Mouse (Mus musculus) intestine, embryonic 15.5 days (tissue): ENCODE results near the gene Mapre1. TPM values are rescaled to one million over a fixed set of nuclear protein-coding genes. Genes with fewer than 3 reads are reported as not detected.
"Not testable (repeated sequence)": the region's sequence is repeated elsewhere in the genome, so short reads cannot be mapped to it uniquely, and the experiment has no call there.

Experiments used
- ATAC-seq: fragments of 200-750 bp; cut with Nextera tagmentation; 2 replicates; pipeline ENCODE4 v1.8.0; 2017; ENCODE audit warnings: moderate TSS enrichment, moderate library complexity
- H3K27ac ChIP-seq: fragments of 300-500 bp; sonication (generic); 2 replicates; pipeline ENCODE4 v1.5.1; 2015; ENCODE audit warnings: mild to moderate bottlenecking, inconsistent platforms
- H3K27me3 ChIP-seq: fragments of 300-500 bp; sonication (generic); replicated peaks from 2 replicates; pipeline ENCODE4 v1.6.1; 2015; ENCODE audit warnings: inconsistent platforms
- H3K36me3 ChIP-seq: fragments of 300-500 bp; sonication (generic); 2 replicates; pipeline ENCODE4 v1.6.1; 2015; ENCODE audit warnings: inconsistent platforms
- H3K4me1 ChIP-seq: fragments of 300-500 bp; sonication (generic); replicated peaks from 2 replicates; pipeline ENCODE4 v1.6.1; 2015; ENCODE audit warnings: inconsistent platforms
- H3K4me2 ChIP-seq: fragments of 300-500 bp; sonication (generic); replicated peaks from 2 replicates; pipeline ENCODE4 v1.6.1; 2015; ENCODE audit warnings: mild to moderate bottlenecking, inconsistent platforms
- H3K4me3 ChIP-seq: fragments of 300-500 bp; sonication (generic); replicated peaks from 2 replicates; pipeline ENCODE4 v1.5.1; 2015; ENCODE audit warnings: inconsistent platforms
- H3K9ac ChIP-seq: fragments of 300-500 bp; sonication (generic); 2 replicates; pipeline ENCODE4 v1.6.1; 2015; ENCODE audit warnings: inconsistent platforms
- H3K9me3 ChIP-seq: fragments of 300-500 bp; sonication (generic); 2 replicates; pipeline ENCODE4 v1.6.1; 2016; ENCODE audit warnings: inconsistent platforms
- WGBS: fragments of 180-500 bp; shearing (Covaris S2); methylation state at CpG from one replicate; pipeline ENCODE4 v1.1.7; 2015; 5-methylcytosine and 5-hydroxymethylcytosine counted together
- polyA plus RNA-seq: library from polyadenylated mRNA; unstranded; fragments of >200 nt; fragmentation: Nextera tagmentation; extraction: Ambion mirVana; gene quantifications from 2 replicates; pipeline ENCODE4 v1.2.1, GENCODE M21; 2015

The Mapre1 gene
- polyA plus RNA-seq, 1 experiment from 2014 or later = 268 TPM

DNA sequence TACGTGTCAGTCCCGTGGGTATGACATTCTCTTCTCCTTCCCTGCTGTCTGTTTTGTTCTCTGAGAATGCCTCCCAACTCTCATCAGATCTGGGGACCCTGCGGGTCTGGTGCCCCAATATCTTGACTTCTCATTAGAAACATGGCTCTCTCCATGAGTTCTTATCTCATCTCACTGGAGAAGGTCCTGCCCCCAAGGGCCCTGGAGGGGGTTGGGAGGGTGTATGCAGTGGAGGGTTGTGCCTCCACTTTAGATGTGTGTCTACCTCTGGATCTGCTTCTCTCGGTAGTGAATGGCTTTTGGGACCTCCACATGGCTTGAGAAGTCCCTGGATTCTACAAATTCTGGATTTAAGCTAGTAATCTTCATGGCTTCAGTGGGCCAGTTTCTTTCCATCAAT, 40.1 kb downstream of the Mapre1 start:
- Histone ChIP-seq H3K36me3 (no peaks in the 10 kb centered on the region), H3K4me2 (no peak overlapping the region), H3K9me3 (no peaks in the 10 kb centered on the region), H3K27me3 (no peaks in the 10 kb centered on the region), H3K9ac (no peak overlapping the region), H3K4me3 (no peak overlapping the region), H3K27ac (no peak overlapping the region), H3K4me1 (peaks cover 10% of the 10 kb centered on the region)
- ATAC-seq = no peak
- 80% methylated on average over 4 of the region's 4 CpGs for WGBS

DNA sequence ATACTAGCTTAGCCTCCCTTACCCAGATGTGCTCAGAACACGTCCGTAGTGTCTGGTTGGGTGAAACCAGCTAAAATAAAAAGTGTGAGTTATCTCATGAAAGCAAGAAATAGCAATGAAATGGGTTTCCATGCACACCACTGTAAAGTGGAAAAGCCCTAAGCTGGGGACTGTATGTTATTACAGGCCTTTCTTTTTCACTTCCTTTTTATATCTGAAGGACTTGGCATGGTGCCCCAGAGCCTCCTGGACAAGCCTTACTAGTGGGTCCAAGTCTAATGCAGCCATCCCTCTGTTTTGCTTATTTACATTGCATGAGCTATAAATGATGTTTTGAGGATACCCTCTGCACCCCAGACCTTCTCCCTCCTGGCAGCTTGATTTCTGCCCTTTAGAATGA, 43.6 kb downstream of the Mapre1 start:
- WGBS = 87% methylated on average over 2 of the region's 2 CpGs
- Histone ChIP-seq H3K36me3 (no peaks in the 10 kb centered on the region), H3K27ac (no peak overlapping the region), H3K4me2 (no peak overlapping the region), H3K4me3 (no peak overlapping the region), H3K9me3 (no peaks in the 10 kb centered on the region), H3K4me1 (no peaks in the 10 kb centered on the region), H3K27me3 (no peaks in the 10 kb centered on the region), H3K9ac (no peak overlapping the region)
- ATAC-seq = no peak

DNA sequence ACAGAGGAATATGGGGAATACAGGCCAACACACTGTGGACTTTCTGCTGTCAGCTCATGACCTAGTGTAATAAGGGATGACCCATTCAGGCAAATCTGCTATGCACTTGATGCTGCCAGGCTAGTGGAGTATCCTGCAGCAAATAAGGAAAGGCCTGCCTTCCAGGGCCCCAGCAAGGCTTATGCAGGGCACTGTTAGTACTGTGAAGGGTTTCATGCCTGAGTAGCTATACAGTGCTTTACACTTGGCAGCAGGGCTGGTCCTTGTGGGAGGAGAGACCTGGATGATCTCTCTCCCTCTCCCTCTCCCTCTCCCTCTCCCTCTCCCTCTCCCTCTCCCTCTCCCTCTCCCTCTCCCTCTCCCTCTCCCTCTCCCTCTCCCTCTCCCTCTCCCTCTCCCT, 52.3 kb downstream of the Mapre1 start:
- Histone ChIP-seq H3K9me3 (no peaks in the 10 kb centered on the region), H3K27ac (no peak overlapping the region), H3K4me1 (no peaks in the 10 kb centered on the region), H3K4me3 (no peak overlapping the region), H3K27me3 (no peaks in the 10 kb centered on the region), H3K4me2 (no peak overlapping the region), H3K36me3 (no peaks in the 10 kb centered on the region), H3K9ac (no peak overlapping the region)
- ATAC-seq = no peak

DNA sequence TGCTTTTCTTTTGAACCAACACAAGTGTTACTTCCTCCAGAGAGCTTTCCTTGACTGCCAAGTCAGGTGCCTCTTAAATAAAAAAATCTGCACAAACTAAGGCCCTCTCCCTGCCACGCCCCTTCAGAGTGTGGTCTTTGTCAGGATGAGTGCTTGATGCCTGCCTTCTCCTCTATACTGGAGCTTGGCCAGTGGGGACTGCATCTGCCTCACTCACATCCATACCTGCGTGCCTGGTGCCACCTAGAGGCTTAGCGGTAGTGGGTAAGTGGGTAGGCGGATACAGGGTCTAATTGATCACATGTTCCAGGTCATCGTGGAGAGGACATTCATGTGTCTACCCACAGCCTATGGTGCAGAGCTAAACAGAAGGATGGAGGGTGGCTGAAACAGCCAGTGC, 54.0 kb downstream of the Mapre1 start:
- 63% methylated on average over 5 of the region's 5 CpGs for WGBS
- no peak overlapping the region for H3K4me3 ChIP-seq

DNA sequence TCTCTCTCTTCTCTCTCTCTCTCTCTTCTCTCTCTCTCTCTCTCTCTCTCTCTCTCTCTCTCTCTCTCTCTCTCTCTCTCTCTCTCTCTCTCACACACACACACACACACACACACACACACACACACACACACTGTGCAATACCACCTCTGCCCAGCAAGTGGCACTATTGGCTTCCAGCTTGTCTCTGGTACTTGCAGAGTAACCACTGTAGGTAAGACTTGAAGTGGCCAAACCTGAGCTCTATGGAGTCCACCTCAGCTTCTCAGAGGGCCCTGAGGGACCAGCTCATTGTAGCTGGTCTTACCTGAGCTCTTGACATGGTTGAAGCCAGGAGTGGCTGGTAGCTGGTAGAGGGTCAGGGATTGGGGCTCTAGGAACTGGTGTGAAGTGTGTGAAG, 66.4 kb downstream of the Mapre1 start:
- H3K4me1 ChIP-seq, H3K9ac ChIP-seq, H3K9me3 ChIP-seq, H3K27me3 ChIP-seq, H3K4me3 ChIP-seq, H3K4me2 ChIP-seq, H3K27ac ChIP-seq, H3K36me3 ChIP-seq: not testable (repeated sequence)
- peak; percentile 37; the same call in 1 of the 2 replicates for ATAC-seq

More for the DNA sequence above, 54.0 kb downstream of the Mapre1 start:
- no peaks in the 10 kb centered on the region for H3K4me1 ChIP-seq
- H3K4me2 ChIP-seq = no peak overlapping the region
- H3K27me3 ChIP-seq = no peaks in the 10 kb centered on the region
- no peak for ATAC-seq
- H3K9me3 ChIP-seq = no peaks in the 10 kb centered on the region
- no peak overlapping the region for H3K27ac ChIP-seq
- no peak overlapping the region for H3K9ac ChIP-seq
- H3K36me3 ChIP-seq = no peaks in the 10 kb centered on the region

DNA sequence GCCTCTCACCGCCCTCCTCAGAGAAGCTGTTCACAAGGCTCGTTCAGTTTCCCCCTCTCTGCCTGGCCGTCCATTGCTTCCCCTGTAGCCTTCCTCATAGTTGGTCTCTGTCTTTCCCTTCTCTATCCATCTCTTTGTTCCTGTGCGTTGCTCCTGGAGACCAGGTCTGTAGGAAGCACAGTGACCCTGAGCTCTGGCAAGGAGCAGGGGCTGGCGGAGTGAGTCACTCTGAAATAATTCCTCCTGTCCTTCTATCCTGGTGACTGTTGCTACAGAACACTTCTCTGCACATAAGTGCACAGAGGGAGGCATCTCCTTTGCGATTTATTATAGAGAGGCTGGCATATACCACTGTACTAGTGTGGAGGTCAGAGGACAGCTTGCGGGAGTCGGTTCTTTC, 67.1 kb downstream of the Mapre1 start:
- Histone ChIP-seq H3K4me3 (no peak overlapping the region), H3K9me3 (no peaks in the 10 kb centered on the region), H3K27ac (no peak overlapping the region), H3K36me3 (no peaks in the 10 kb centered on the region), H3K4me2 (no peak overlapping the region), H3K9ac (no peak overlapping the region), H3K4me1 (0 out of 2 replicates have a peak, but pooled peaks cover 3% of the 10 kb centered on the region), H3K27me3 (no peaks in the 10 kb centered on the region)
- 75% methylated on average over 8 of the region's 8 CpGs for WGBS
- peak; percentile 35; the same call in 1 of the 2 replicates for ATAC-seq

DNA sequence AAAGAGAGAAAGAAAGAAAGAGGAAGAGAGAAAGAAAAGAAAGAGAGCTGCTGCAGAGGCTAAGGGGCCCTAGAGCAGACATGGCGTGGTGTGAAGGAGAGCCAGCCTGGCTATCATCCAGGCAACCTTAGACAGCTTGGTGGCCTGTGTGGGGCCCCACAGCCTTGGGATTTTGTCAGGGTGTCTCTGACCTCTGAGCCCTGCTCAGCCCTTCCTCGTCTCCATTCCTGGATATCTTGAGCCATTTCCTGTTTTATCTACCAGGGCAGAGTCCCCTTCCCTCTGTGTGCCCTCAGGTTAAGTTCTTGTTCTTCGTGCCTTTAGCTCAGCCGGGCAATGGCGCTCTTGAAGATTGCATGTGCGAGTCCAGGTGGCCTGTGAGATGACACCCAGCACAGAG, 67.8 kb downstream of the Mapre1 start:
- Histone ChIP-seq H3K36me3 (no peaks in the 10 kb centered on the region), H3K4me3 (no peak overlapping the region), H3K27me3 (no peaks in the 10 kb centered on the region), H3K4me2 (no peak overlapping the region), H3K9me3 (no peaks in the 10 kb centered on the region), H3K4me1 (0 out of 2 replicates have a peak, but pooled peaks cover 3% of the 10 kb centered on the region), H3K27ac (no peak overlapping the region), H3K9ac (no peak overlapping the region)
- ATAC-seq = peak; percentile 77
- 60% methylated on average over 6 of the region's 6 CpGs for WGBS

DNA sequence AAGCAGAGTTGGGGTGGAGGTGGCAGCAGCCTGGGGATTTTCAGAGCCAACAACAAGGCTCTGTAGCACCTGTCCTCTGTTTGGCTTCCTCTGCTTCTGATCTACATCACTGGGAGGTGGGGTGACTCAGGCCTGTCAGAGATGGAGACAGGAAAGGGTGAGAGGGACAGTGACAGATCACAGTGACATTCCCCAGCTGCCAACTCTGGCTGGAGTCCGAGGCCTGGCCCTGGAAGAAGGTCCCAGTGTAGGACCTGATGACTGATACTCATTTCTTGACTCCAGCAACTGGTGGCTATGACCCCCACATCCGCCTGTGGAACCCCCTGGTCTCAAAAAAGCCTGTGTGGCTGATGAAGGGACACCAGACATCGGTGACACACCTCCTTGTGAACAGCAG, 68.8 kb downstream of the Mapre1 start:
- Histone ChIP-seq H3K36me3 (no peaks in the 10 kb centered on the region), H3K4me2 (no peak overlapping the region), H3K27me3 (no peaks in the 10 kb centered on the region), H3K4me1 (0 out of 2 replicates have a peak, but pooled peaks cover 3% of the 10 kb centered on the region), H3K4me3 (no peak overlapping the region), H3K9me3 (no peaks in the 10 kb centered on the region), H3K9ac (no peak overlapping the region), H3K27ac (no peak overlapping the region)
- 69% methylated on average over 3 of the region's 3 CpGs for WGBS
- ATAC-seq = no peak

DNA sequence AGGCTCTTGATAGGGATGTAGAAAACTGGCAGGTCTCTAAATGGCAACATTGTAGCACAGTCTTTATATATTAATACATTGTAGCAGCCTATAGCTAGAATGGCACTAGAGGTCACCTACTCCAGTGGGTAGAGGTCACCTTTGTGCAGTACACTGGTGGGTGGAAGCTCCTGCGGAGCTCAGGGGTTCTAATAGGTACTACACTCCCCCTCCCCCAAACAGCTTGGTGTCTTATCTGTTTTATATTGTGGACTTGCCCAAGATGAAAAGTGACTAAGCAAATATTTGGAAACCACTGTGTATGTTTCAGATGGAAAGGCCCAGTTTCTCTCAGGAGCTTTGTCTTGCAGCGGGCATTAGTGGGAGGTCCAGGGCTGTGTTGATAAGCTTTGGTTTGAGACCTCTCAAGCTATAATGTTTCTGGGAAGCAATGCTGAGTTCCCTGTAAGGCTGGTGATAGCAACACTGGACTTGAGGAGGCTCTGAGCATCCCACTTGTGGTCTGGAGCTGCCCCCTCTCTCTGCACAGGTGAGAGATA, 81.0 kb downstream of the Mapre1 start:
- no peaks in the 10 kb centered on the region for H3K9me3 ChIP-seq

More for the DNA sequence above, 81.0 kb downstream of the Mapre1 start:
- Histone ChIP-seq H3K4me3 (no peak overlapping the region), H3K27me3 (no peaks in the 10 kb centered on the region; the same call in 1 of the 2 replicates), H3K4me2 (no peak overlapping the region), H3K9ac (no peak overlapping the region), H3K4me1 (no peaks in the 10 kb centered on the region), H3K36me3 (no peaks in the 10 kb centered on the region), H3K27ac (no peak overlapping the region)
- ATAC-seq = no peak
- WGBS = 62% methylated on average over 2 of the region's 2 CpGs

Other genes with a start within 250 kb of the Mapre1 start
- gene 4930404H24Rik, start 248.5 kb upstream of the Mapre1 start, polyA plus RNA-seq = not detected in 2 replicates
- 25.6 and 27.1 TPM in 2 replicates for gene Nol4l, start 211.3 kb upstream of the Mapre1 start, polyA plus RNA-seq
- gene Commd7, start 108.5 kb upstream of the Mapre1 start, polyA plus RNA-seq = 81.2 and 82.1 TPM in 2 replicates
- 8.1 and 8.6 TPM in 2 replicates for gene Dnmt3b, start 91.8 kb upstream of the Mapre1 start, polyA plus RNA-seq
- 0.09 TPM in 1 of 2 replicates, not detected in the other for gene Dnmt3c, start 44.6 kb upstream of the Mapre1 start, polyA plus RNA-seq
- 0.03 TPM in 1 of 2 replicates, not detected in the other for gene Efcab8, start 38.7 kb downstream of the Mapre1 start, polyA plus RNA-seq
- not detected in 2 replicates for gene Sun5, start 129.8 kb downstream of the Mapre1 start, polyA plus RNA-seq
- gene Bpifb2, start 133.8 kb downstream of the Mapre1 start, polyA plus RNA-seq = not detected in 2 replicates
- gene Bpifb6, start 159.1 kb downstream of the Mapre1 start, polyA plus RNA-seq = not detected in 2 replicates
- gene Bpifb3, start 177.0 kb downstream of the Mapre1 start, polyA plus RNA-seq = not detected in 2 replicates
- not detected in 2 replicates for gene Bpifb4, start 196.9 kb downstream of the Mapre1 start, polyA plus RNA-seq
- gene Bpifa6, start 233.7 kb downstream of the Mapre1 start, polyA plus RNA-seq = not detected in 2 replicates